Comparison of ENCODE assay signal across 8 mouse cellular contexts in genomic region chr12:69297411-69298150, GRCm38 (mm10). TPM values are rescaled to one million over a fixed set of nuclear protein-coding genes. Genes with fewer than 3 reads are reported as not detected.
DNase-seq lines count a peak whose midpoint lies in the region; ATAC-seq and TF ChIP-seq lines count a peak whose summit lies in the region.

No protein-coding gene starts in this region.

- no peak for TF ChIP-seq POLR2A in small intestine, adult 2 months (IDR thresholded peaks at IDR 0.05; ENCODE audit: low read depth, low read length)

- H3K4me3 ChIP-seq in small intestine, adult 2 months (ENCODE audit: low read depth, low read length) = peak overlapping the region; percentile 75

- H3K36me3 ChIP-seq in small intestine, adult 2 months (ENCODE audit: control insufficient read depth, insufficient read depth, low read length) = peaks cover 8% of the 10 kb centered on the region; the same call in 1 of the 2 replicates

- 8% methylated on average over 20 of the region's 20 CpGs for WGBS in small intestine, adult 2 months

- no peak for ATAC-seq in inflammation-experienced regulatory T-cells, adult 6 months

- H3K4me1 ChIP-seq in small intestine, adult 2 months (ENCODE audit: control insufficient read depth, insufficient read depth, insufficient read length, low read length) = peaks cover 8% of the 10 kb centered on the region

- no peaks in the 10 kb centered on the region for H3K27me3 ChIP-seq in small intestine, adult 2 months (ENCODE audit: control insufficient read depth, insufficient read depth, low read length)

- peak; percentile 65 for DNase-seq in embryo, embryonic 10.5 days (ENCODE audit: low spot score)
- no peak for DNase-seq in embryo, embryonic 10 days (ENCODE audit: low spot score)
- DNase-seq in retina, postnatal 1 day = peak; percentile 11
- no peak for DNase-seq in retina, embryonic 14.5 days (ENCODE audit: low spot score)
- DNase-seq in kidney, postnatal 14 days = peak; percentile 14
- DNase-seq in gastrocnemius, postnatal 10 days = no peak

- TF ChIP-seq CTCF in small intestine, adult 2 months (IDR thresholded peaks at IDR 0.05; ENCODE audit: extremely low read depth, insufficient read length, insufficient replicate concordance, low read depth, low read length) = no peak

- H3K27ac ChIP-seq in small intestine, adult 2 months (ENCODE audit: insufficient read depth, low read depth, low read length) = peak overlapping the region; percentile 38; the same call in 1 of the 2 replicates

RNA-seq across cellular contexts. Expression of gene Klhdc2, which starts 1.1 kb away (rescaled TPM):
- polyA plus RNA-seq in small intestine, adult 2 months (2012; rRNA removed) = 18.9 and 22.6 TPM in 2 replicates
- 10 to 100 TPM; 12.0 to 16.0 (median 14.3) TPM for polyA plus RNA-seq in inflammation-experienced regulatory T-cells, adult 6 months (2017; shearing (Covaris generic))
- total RNA-seq in gastrocnemius, postnatal 10 days (2021) = 10 to 100 TPM; 76.3 to 87.7 TPM

RNA-seq across cellular contexts. Expression of gene Klhdc1, which starts 56.6 kb away (rescaled TPM):
- polyA plus RNA-seq in small intestine, adult 2 months (2012; rRNA removed) = 0.08 and 2.6 TPM in 2 replicates
- polyA plus RNA-seq in inflammation-experienced regulatory T-cells, adult 6 months (2017; shearing (Covaris generic)) = 10 to 100 TPM; 15.4 to 41.1 (median 25.4) TPM
- 10 to 100 TPM; 10.1 to 13.5 TPM for total RNA-seq in gastrocnemius, postnatal 10 days (2021)

RNA-seq across cellular contexts. Expression of gene Nemf, which starts 59.4 kb away (rescaled TPM):
- polyA plus RNA-seq in small intestine, adult 2 months (2012; rRNA removed) = 0.20 and 0.71 TPM in 2 replicates
- polyA plus RNA-seq in inflammation-experienced regulatory T-cells, adult 6 months (2017; shearing (Covaris generic)) = 100 to 1,000 TPM; 135 to 198 (median 180) TPM
- total RNA-seq in gastrocnemius, postnatal 10 days (2021) = 10 to 100 TPM; 21.3 to 23.4 TPM

Comparison
In these comparisons a context has a peak if more than half of its experiments do, and no peak if none do; other contexts are left out.
1. DNase-seq: peak in embryo, embryonic 10.5 days (single experiment), retina, postnatal 1 day (single experiment) and kidney, postnatal 14 days (single experiment); none in embryo, embryonic 10 days (single experiment), retina, embryonic 14.5 days (single experiment) and gastrocnemius, postnatal 10 days (single experiment).
2. RNA of gene Nemf, which starts 59.4 kb away (polyA plus RNA-seq): 135 to 198 TPM in inflammation-experienced regulatory T-cells, adult 6 months; 0.20 to 0.71 TPM in small intestine, adult 2 months; every median in the first group is over 10 times any median in the second.